Mouse (Mus musculus) telencephalon, adult 2 months (tissue): ENCODE measurements at regions not wholly inside any gene's neighbourhood (a gene's known extent, or its start where the extent isn't known, plus 50 kb on each side); places are given as distances from the start of the nearest gene placed in this dataset.
A peak's percentile ranks its signal among the peaks of the same experiment; 100 is the strongest.
"Not testable (repeated sequence)": the region's sequence is repeated elsewhere in the genome, so short reads cannot be mapped to it uniquely, and the experiment has no call there.

Source experiments
- DNase-seq: peaks from one replicate; pipeline ENCODE4 v3.0.0-alpha.2; 2011; ENCODE audit warnings: low read depth, low spot score

- DNase-seq = no peak
These were observed 667.4 kb upstream of the Igfbp7 start for GRCm38 (mm10) chr5:78075203-78075602.

- DNase-seq = peak; percentile 17
These were observed 624.9 kb upstream of the Igfbp7 start for GRCm38 (mm10) chr5:78032554-78033250.

GRCm38 (mm10) chr5:78017523-78017922 is 609.7 kb upstream of the Igfbp7 start:
- DNase-seq = no peak

- peak; percentile 76 for DNase-seq
These were observed 578.7 kb upstream of the Igfbp7 start for GRCm38 (mm10) chr5:77986449-77987047.

GRCm38 (mm10) chr5:77985269-77985668 is 577.4 kb upstream of the Igfbp7 start:
- DNase-seq = no peak

GRCm38 (mm10) chr5:77940021-77940420 is 532.2 kb upstream of the Igfbp7 start:
- DNase-seq = not testable (repeated sequence)

- DNase-seq = no peak
These were observed 524.0 kb upstream of the Igfbp7 start for GRCm38 (mm10) chr5:77931874-77932273.

GRCm38 (mm10) chr5:77921186-77921585 is 513.3 kb upstream of the Igfbp7 start:
- no peak for DNase-seq

GRCm38 (mm10) chr5:77917086-77917676 is 509.3 kb upstream of the Igfbp7 start:
- no peak for DNase-seq

- DNase-seq = no peak
These were observed 508.5 kb upstream of the Igfbp7 start for GRCm38 (mm10) chr5:77916375-77916774.

GRCm38 (mm10) chr5:77909218-77909617 is 501.4 kb upstream of the Igfbp7 start:
- no peak for DNase-seq

- DNase-seq = not testable (repeated sequence)
These were observed 484.2 kb upstream of the Igfbp7 start for GRCm38 (mm10) chr5:77892024-77892423.

GRCm38 (mm10) chr5:77888534-77888933 is 480.7 kb upstream of the Igfbp7 start:
- peak; percentile 76 for DNase-seq

GRCm38 (mm10) chr5:77871403-77871802 is 463.6 kb upstream of the Igfbp7 start:
- DNase-seq = no peak

- DNase-seq = no peak
These were observed 457.5 kb upstream of the Igfbp7 start for GRCm38 (mm10) chr5:77865342-77865741.

GRCm38 (mm10) chr5:77855191-77855590 is 447.4 kb upstream of the Igfbp7 start:
- no peak for DNase-seq

- DNase-seq = no peak
These were observed 446.4 kb upstream of the Igfbp7 start for GRCm38 (mm10) chr5:77853999-77854784.

GRCm38 (mm10) chr5:77851645-77852044 is 443.8 kb upstream of the Igfbp7 start:
- no peak for DNase-seq

GRCm38 (mm10) chr5:77838186-77839097 is 430.6 kb upstream of the Igfbp7 start:
- DNase-seq = peak; percentile 72

- DNase-seq = no peak
These were observed 420.1 kb upstream of the Igfbp7 start for GRCm38 (mm10) chr5:77827971-77828370.

GRCm38 (mm10) chr5:77826063-77826462 is 418.2 kb upstream of the Igfbp7 start:
- no peak for DNase-seq
